In genomic region chr17:4866026-4866896, GRCm38 (mm10) we compare ENCODE assay signal across 8 mouse cellular contexts.
DNase-seq lines count a peak whose midpoint lies in the region; ATAC-seq and TF ChIP-seq lines count a peak whose summit lies in the region.

No protein-coding gene starts in this region.

- H3K4me2 ChIP-seq in embryonic facial prominence, embryonic 15.5 days (replicated peaks), result peak overlapping the region; percentile 48
- H3K4me2 ChIP-seq in hindbrain, embryonic 13.5 days, result peak overlapping the region; percentile 42
- peak overlapping the region; percentile 41 for H3K4me2 ChIP-seq in neural tube, embryonic 15.5 days

- DNase-seq in left cerebral cortex, adult 2 months (ENCODE audit: extremely low spot score in 1 of 2, low spot score in 2 of 2), result peak in 1 of 2 experiments; percentile 21
- no peak for DNase-seq in left cerebral cortex, adult 9 months (ENCODE audit: low spot score in 2 of 2)
- no peak for DNase-seq in urinary bladder, postnatal 36 days (ENCODE audit: low spot score in 2 of 2)
- no peak for DNase-seq in urinary bladder, postnatal 25 days (ENCODE audit: low spot score)

- H3K9me3 ChIP-seq in embryonic facial prominence, embryonic 15.5 days (replicated peaks), result no peaks in the 10 kb centered on the region
- H3K9me3 ChIP-seq in hindbrain, embryonic 13.5 days, result no peaks in the 10 kb centered on the region
- no peaks in the 10 kb centered on the region for H3K9me3 ChIP-seq in neural tube, embryonic 15.5 days (replicated peaks)

- no peak for TF ChIP-seq CTCF in left cerebral cortex, adult 2 months (IDR thresholded peaks at IDR 0.05)

- peak; percentile 60; the same call in 1 of the 2 replicates for ATAC-seq in embryonic facial prominence, embryonic 15.5 days (ENCODE audit: insufficient number of reproducible peaks, low FRiP score, low TSS enrichment, low read depth)
- ATAC-seq in hindbrain, embryonic 13.5 days (ENCODE audit: low FRiP score), result peak; percentile 21; the same call in 1 of the 2 replicates
- no peak; the same call in 1 of the 2 replicates for ATAC-seq in neural tube, embryonic 15.5 days (ENCODE audit: low FRiP score)
- ATAC-seq in megakaryocyte, adult 5-6 weeks (ENCODE audit: poor library complexity, severe bottlenecking), result no peak

- H3K4me1 ChIP-seq in embryonic facial prominence, embryonic 15.5 days, result peaks cover 26% of the 10 kb centered on the region
- peaks cover 24% of the 10 kb centered on the region for H3K4me1 ChIP-seq in hindbrain, embryonic 13.5 days (replicated peaks)
- H3K4me1 ChIP-seq in neural tube, embryonic 15.5 days, result peaks cover 22% of the 10 kb centered on the region

- H3K27me3 ChIP-seq in embryonic facial prominence, embryonic 15.5 days, result no peaks in the 10 kb centered on the region
- no peaks in the 10 kb centered on the region for H3K27me3 ChIP-seq in hindbrain, embryonic 13.5 days
- no peaks in the 10 kb centered on the region for H3K27me3 ChIP-seq in neural tube, embryonic 15.5 days (replicated peaks)

- no peaks in the 10 kb centered on the region for H3K36me3 ChIP-seq in embryonic facial prominence, embryonic 15.5 days
- no peaks in the 10 kb centered on the region for H3K36me3 ChIP-seq in hindbrain, embryonic 13.5 days
- H3K36me3 ChIP-seq in neural tube, embryonic 15.5 days, result no peaks in the 10 kb centered on the region

- no peak overlapping the region for H3K9ac ChIP-seq in embryonic facial prominence, embryonic 15.5 days
- H3K9ac ChIP-seq in hindbrain, embryonic 13.5 days, result 0 out of 2 replicates have a peak overlapping the region, but pooled peaks have one; percentile 10
- H3K9ac ChIP-seq in neural tube, embryonic 15.5 days (replicated peaks), result no peak overlapping the region

- peak overlapping the region; percentile 47 for H3K27ac ChIP-seq in left cerebral cortex, adult 2 months
- peak overlapping the region; percentile 86 for H3K27ac ChIP-seq in embryonic facial prominence, embryonic 15.5 days (replicated peaks)
- peak overlapping the region; percentile 73 for H3K27ac ChIP-seq in hindbrain, embryonic 13.5 days
- H3K27ac ChIP-seq in neural tube, embryonic 15.5 days (replicated peaks), result peak overlapping the region; percentile 51

- WGBS in embryonic facial prominence, embryonic 15.5 days, result 22% methylated on average over 17 of the region's 17 CpGs
- 32% methylated on average over 17 of the region's 17 CpGs for WGBS in hindbrain, embryonic 13.5 days
- 32% methylated on average over 17 of the region's 17 CpGs for whole genome bisulfite sequencing in neural tube, embryonic 15.5 days

- H3K4me3 ChIP-seq in left cerebral cortex, adult 2 months, result peak overlapping the region; percentile 18
- H3K4me3 ChIP-seq in embryonic facial prominence, embryonic 15.5 days (replicated peaks), result peak overlapping the region; percentile 24
- peak overlapping the region; percentile 8; the same call in 1 of the 2 replicates for H3K4me3 ChIP-seq in hindbrain, embryonic 13.5 days
- H3K4me3 ChIP-seq in neural tube, embryonic 15.5 days (replicated peaks), result 0 out of 2 replicates have a peak overlapping the region, but pooled peaks have one; percentile 9

- intact Hi-C loops in left cerebral cortex, adult 2 months (cut with DNase I), result no loop called here

Comparison
In these comparisons a context has a peak if more than half of its experiments do, and no peak if none do; other contexts are left out.
1. ATAC-seq: peak in embryonic facial prominence, embryonic 15.5 days (single experiment) and hindbrain, embryonic 13.5 days (single experiment); none in neural tube, embryonic 15.5 days (single experiment) and megakaryocyte, adult 5-6 weeks (single experiment).
2. Peak in every context shown above with its lines, with median percentiles within 50 percentile points of each other: H3K27ac ChIP-seq, H3K4me3 ChIP-seq and H3K4me2 ChIP-seq.